Mouse (Mus musculus) lung, adult 2 months (tissue): ENCODE data around the gene Ero1l. TPM values are rescaled to one million over a fixed set of nuclear protein-coding genes. Genes with fewer than 3 reads are reported as not detected.

Source experiments
- DNase-seq: peaks from one replicate; pipeline ENCODE4 v3.0.0; 2022
- H3K4me1 ChIP-seq: fragments of 200-500 bp; 2 replicates; pipeline ENCODE4 v1.6.1; 2011; ENCODE audit warnings: low read length; ENCODE audit not compliant: control insufficient read depth, insufficient read depth
- H3K4me3 ChIP-seq: fragments of 200-500 bp; replicated peaks from 2 replicates; pipeline ENCODE3; 2011; ENCODE audit warnings: low read depth, mild to moderate bottlenecking, control low read depth, low read length; ENCODE audit errors: extremely low read depth
- CTCF ChIP-seq: fragments of 200-500 bp; IDR thresholded peaks from 2 replicates; pipeline ENCODE4 v1.5.1; 2011; ENCODE audit warnings: mild to moderate bottlenecking, low read length, control low read depth; ENCODE audit not compliant: insufficient read depth
- POLR2A ChIP-seq: fragments of 200-500 bp; IDR thresholded peaks from 2 replicates; pipeline ENCODE4 v1.6.1; 2011; ENCODE audit warnings: low read depth, mild to moderate bottlenecking, control low read depth, low read length, borderline replicate concordance; ENCODE audit errors: extremely low read depth
- WGBS: fragments of 180-500 bp; shearing (Covaris S2); methylation state at CpG from one replicate; pipeline ENCODE4 v1.1.7; 2018; 5-methylcytosine and 5-hydroxymethylcytosine counted together
- polyA plus RNA-seq: library from polyadenylated mRNA; depleted of rRNA; stranded (reverse); fragments of >200 nt; gene quantifications from 2 replicates; pipeline ENCODE4 v1.2.3, GENCODE M21; 2012; rRNA removed

The Ero1l gene
- polyA plus RNA-seq, 1 experiment, result 11.0 TPM

- WGBS, result 76% methylated on average over 2 of the region's 2 CpGs
- no peak for DNase-seq
- TF ChIP-seq POLR2A (no peak), CTCF (no peak)
- no peaks in the 10 kb centered on the region for H3K4me1 ChIP-seq
- H3K4me3 ChIP-seq, result no peak overlapping the region
Measured at GRCm38 (mm10) chr14:45239042-45239441, 79.5 kb downstream of the Ero1l start.

Other genes starting within 250 kb of the Ero1l start
- gene Gpr137c, start 99.1 kb downstream of the Ero1l start, polyA plus RNA-seq, result 3.8 and 6.7 TPM in 2 replicates
- gene Txndc16, start 98.4 kb downstream of the Ero1l start, polyA plus RNA-seq, result 6.4 and 7.4 TPM in 2 replicates
- gene Psmc6, start 11.0 kb upstream of the Ero1l start, polyA plus RNA-seq, result 15.1 and 34.2 TPM in 2 replicates
- gene Styx, start 32.3 kb upstream of the Ero1l start, polyA plus RNA-seq, result 6.4 and 26.5 TPM in 2 replicates
- 3.2 and 3.7 TPM in 2 replicates for gene Gnpnat1, start 86.1 kb upstream of the Ero1l start, polyA plus RNA-seq
- gene Fermt2, start 211.3 kb upstream of the Ero1l start, polyA plus RNA-seq, result 86.3 and 127 TPM in 2 replicates